Mouse (Mus musculus) liver, adult 10 weeks (tissue): Measurements from ENCODE around the gene Olfr9. TPM values are rescaled to one million over a fixed set of nuclear protein-coding genes. Genes with fewer than 3 reads are reported as not detected.

Source experiments
- polyA plus RNA-seq: library from polyadenylated mRNA; stranded (reverse); fragments of 350-450 nt; fragmentation: Illumina TruSeq; extraction: RNeasy Lipid Tissue Mini Kit (QIAGEN cat#74804); gene quantifications from one replicate; pipeline ENCODE4 v1.2.3, GENCODE M21; 2014; ENCODE audit warnings: low read depth, low replicate concordance

The Olfr9 gene
- polyA plus RNA-seq, result not detected

GRCm38 (mm10) chr10:128989131-128989530, at the start of gene Olfr9:
Gene Olfr9 (plus strand): TSS chr10:128989431.

DNA sequence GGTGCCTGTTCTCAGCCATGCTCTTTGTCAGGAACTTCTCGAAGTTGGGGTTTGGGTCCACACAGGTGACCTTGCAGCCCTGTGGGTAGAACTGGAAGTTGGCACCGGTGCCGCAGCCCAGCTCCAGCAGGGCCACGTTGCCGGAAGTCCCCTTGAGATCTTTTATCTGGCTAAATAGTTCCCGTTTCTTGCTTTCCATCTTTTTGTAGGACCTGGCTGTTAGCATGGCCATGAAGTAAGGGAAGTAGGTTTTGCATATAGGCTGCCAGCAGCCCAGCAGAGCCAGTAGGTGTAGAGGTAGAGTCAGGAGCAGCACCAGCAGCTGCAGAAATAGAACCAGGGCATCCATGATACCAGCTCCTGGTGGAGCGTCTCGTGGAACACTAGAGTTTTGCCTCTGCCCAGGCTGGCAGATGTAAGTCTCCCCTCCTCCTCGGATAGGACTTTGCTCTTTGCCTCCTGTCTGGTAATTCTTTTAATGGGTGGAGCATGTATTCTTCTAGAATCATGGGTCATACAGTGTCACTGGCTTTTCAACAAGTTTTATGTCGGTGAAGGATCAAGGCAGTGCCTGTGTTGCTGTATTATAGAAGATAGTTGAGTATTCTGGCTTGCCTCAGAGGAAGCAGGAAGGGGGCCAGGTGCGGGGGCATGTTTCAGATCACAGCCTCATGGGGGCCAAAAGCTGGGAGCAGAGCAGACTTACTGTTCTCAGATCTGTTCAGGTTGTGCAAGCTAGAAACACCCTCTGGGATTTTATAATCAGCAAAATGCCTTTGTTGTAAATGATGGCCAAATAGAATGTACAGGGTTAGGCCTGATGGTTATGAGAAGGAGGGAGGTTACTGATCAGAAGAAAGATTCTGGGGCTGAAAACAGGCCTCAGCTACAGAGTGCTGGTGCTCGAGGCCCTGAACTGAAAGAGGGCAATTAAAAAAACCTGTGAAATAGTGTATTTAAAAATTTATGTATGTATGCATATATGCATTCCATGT, 28.3 kb upstream of the Olfr9 start, which contains the start of gene Mettl7b:
TSS of gene Mettl7b (minus strand) at position 399 of the 995 bp plus-strand sequence.

GRCm38 (mm10) chr10:129010288-129010841, 21.1 kb downstream of the Olfr9 start, which contains the start of gene Olfr763:
Gene Olfr763 (plus strand): TSS chr10:129010791.

DNA sequence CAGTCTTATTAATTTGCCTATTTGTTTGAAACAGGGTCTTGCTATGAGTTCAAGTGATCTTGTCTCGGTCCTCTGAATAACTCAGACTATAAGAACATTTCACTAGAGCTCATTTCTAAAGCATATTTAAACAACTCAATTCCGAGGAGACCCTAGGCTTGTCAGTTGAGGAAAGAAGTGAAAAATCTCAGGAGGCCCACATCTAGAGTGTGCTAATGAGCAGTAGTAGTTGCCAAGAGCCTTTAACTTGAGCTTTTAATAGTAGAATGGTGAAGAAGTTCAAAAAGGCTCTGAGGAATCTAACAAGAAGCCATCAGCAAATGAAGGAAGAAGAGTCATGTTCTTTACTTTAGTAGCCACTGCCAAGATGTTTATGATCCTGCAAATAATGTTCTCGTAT, 50.6 kb downstream of the Olfr9 start, which contains the start of gene Olfr764-ps1:
TSS of gene Olfr764-ps1 (minus strand) at position 101 of the 400 bp plus-strand sequence.

Other genes with a start within 250 kb of the Olfr9 start
- 5.1 TPM for gene Dgka, start 244.6 kb upstream of the Olfr9 start, polyA plus RNA-seq
- gene Pym1, start 241.5 kb upstream of the Olfr9 start, polyA plus RNA-seq, result 2.5 TPM
- 56.0 TPM for gene Mmp19, start 198.5 kb upstream of the Olfr9 start, polyA plus RNA-seq
- gene Dnajc14, start 185.4 kb upstream of the Olfr9 start, polyA plus RNA-seq, result 19.5 TPM
- 2.1 TPM for gene Tmem198b, start 185.1 kb upstream of the Olfr9 start, polyA plus RNA-seq
- 153 TPM for gene Sarnp, start 172.1 kb upstream of the Olfr9 start, polyA plus RNA-seq
- 126 TPM for gene Ormdl2, start 167.8 kb upstream of the Olfr9 start, polyA plus RNA-seq
- gene Gdf11, start 97.7 kb upstream of the Olfr9 start, polyA plus RNA-seq, result not detected
- gene Cd63, start 88.4 kb upstream of the Olfr9 start, polyA plus RNA-seq, result 7.7 TPM
- gene Rdh5, start 66.5 kb upstream of the Olfr9 start, polyA plus RNA-seq, result 7.7 TPM
- gene Bloc1s1, start 65.4 kb upstream of the Olfr9 start, polyA plus RNA-seq, result 15.0 TPM
- gene Itga7, start 55.6 kb upstream of the Olfr9 start, polyA plus RNA-seq, result 0.69 TPM
- gene Mettl7b, start 28.4 kb upstream of the Olfr9 start, polyA plus RNA-seq, result 198 TPM
- gene Olfr763, start 21.4 kb downstream of the Olfr9 start, polyA plus RNA-seq, result not detected
- gene Olfr764-ps1, start 50.5 kb downstream of the Olfr9 start, polyA plus RNA-seq, result not detected
- not detected for gene Olfr765, start 60.6 kb downstream of the Olfr9 start, polyA plus RNA-seq
- not detected for gene Olfr766-ps1, start 79.5 kb downstream of the Olfr9 start, polyA plus RNA-seq
- gene Olfr767, start 93.5 kb downstream of the Olfr9 start, polyA plus RNA-seq, result not detected
- not detected for gene Olfr768, start 109.9 kb downstream of the Olfr9 start, polyA plus RNA-seq
- gene Olfr769, start 128.4 kb downstream of the Olfr9 start, polyA plus RNA-seq, result not detected
- gene Olfr770, start 149.6 kb downstream of the Olfr9 start, polyA plus RNA-seq, result not detected
- gene Olfr771, start 175.3 kb downstream of the Olfr9 start, polyA plus RNA-seq, result not detected
- not detected for gene Olfr772, start 188.5 kb downstream of the Olfr9 start, polyA plus RNA-seq
- not detected for gene Olfr773, start 198.0 kb downstream of the Olfr9 start, polyA plus RNA-seq
- gene Olfr774, start 246.8 kb downstream of the Olfr9 start, polyA plus RNA-seq, result not detected